Mouse (Mus musculus) hindbrain, embryonic 15.5 days (tissue): ENCODE results near the gene Fhit. TPM values are rescaled to one million over a fixed set of nuclear protein-coding genes. Genes with fewer than 3 reads are reported as not detected.

Experiments used
- ATAC-seq: fragments of 200-750 bp; cut with Nextera tagmentation; 2 replicates; pipeline ENCODE4 v1.8.0; 2017; ENCODE audit warnings: low read depth, moderate number of reproducible peaks, moderate TSS enrichment; ENCODE audit not compliant: low FRiP score
- H3K27ac ChIP-seq: fragments of 300-500 bp; sonication (generic); replicated peaks from 2 replicates; pipeline ENCODE4 v1.5.1; 2015; ENCODE audit warnings: mild to moderate bottlenecking, inconsistent platforms
- H3K27me3 ChIP-seq: fragments of 300-500 bp; sonication (generic); 2 replicates; pipeline ENCODE4 v1.6.1; 2015; ENCODE audit warnings: control low read depth, inconsistent platforms
- H3K36me3 ChIP-seq: fragments of 300-500 bp; sonication (generic); 2 replicates; pipeline ENCODE4 v1.6.1; 2015; ENCODE audit warnings: control low read depth, inconsistent platforms
- H3K4me1 ChIP-seq: fragments of 300-500 bp; sonication (generic); replicated peaks from 2 replicates; pipeline ENCODE4 v1.6.1; 2015; ENCODE audit warnings: control low read depth, inconsistent platforms
- H3K4me2 ChIP-seq: fragments of 300-500 bp; sonication (generic); 2 replicates; pipeline ENCODE4 v1.6.1; 2015; ENCODE audit warnings: moderate library complexity, mild to moderate bottlenecking, inconsistent platforms
- H3K4me3 ChIP-seq: fragments of 300-500 bp; sonication (generic); 2 replicates; pipeline ENCODE4 v1.5.1; 2015; ENCODE audit warnings: mild to moderate bottlenecking, inconsistent platforms
- H3K9ac ChIP-seq: fragments of 300-500 bp; sonication (generic); 2 replicates; pipeline ENCODE4 v1.6.1; 2015; ENCODE audit warnings: inconsistent platforms
- H3K9me3 ChIP-seq: fragments of 300-500 bp; sonication (generic); 2 replicates; pipeline ENCODE4 v1.6.1; 2016; ENCODE audit warnings: control low read depth, inconsistent platforms
- WGBS: fragments of 180-500 bp; shearing (Covaris S2); methylation state at CpG from one replicate; pipeline ENCODE4 v1.1.7; 2015; 5-methylcytosine and 5-hydroxymethylcytosine counted together
- polyA plus RNA-seq: library from polyadenylated mRNA; unstranded; fragments of >200 nt; fragmentation: Nextera tagmentation; extraction: Ambion mirVana; gene quantifications from 2 replicates; pipeline ENCODE4 v1.2.1, GENCODE M21; 2015

The Fhit gene
- polyA plus RNA-seq, 1 experiment from 2014 or later, result 9.2 TPM

DNA sequence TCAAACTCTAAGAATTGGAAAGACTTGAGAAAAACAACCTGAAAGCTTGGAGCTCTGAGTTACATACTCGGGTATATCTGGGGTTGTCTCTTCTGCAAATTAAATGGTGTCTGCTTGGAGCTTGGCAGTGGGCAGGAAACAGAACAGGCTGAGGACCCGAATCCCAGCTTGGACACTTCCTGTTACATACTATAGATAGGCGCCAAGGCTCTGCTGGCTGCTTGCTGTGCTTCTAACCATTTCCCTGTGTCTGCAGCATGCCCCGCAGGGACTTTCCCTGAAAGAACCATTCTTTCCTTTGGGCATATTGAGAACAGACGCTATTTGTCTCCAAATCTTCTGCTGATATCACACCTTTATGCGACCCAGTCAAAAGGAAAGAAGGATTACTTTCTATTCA lies 1606.0 kb downstream of the Fhit start:
- 55% methylated on average over 6 of the region's 6 CpGs for WGBS
- peaks cover 9% of the 10 kb centered on the region for H3K4me1 ChIP-seq
- H3K4me3 ChIP-seq, result no peak overlapping the region
- no peaks in the 10 kb centered on the region for H3K36me3 ChIP-seq
- no peak overlapping the region for H3K4me2 ChIP-seq
- no peak overlapping the region for H3K9ac ChIP-seq
- no peak for ATAC-seq
- no peak overlapping the region for H3K27ac ChIP-seq
- H3K9me3 ChIP-seq, result no peaks in the 10 kb centered on the region
- no peaks in the 10 kb centered on the region for H3K27me3 ChIP-seq

DNA sequence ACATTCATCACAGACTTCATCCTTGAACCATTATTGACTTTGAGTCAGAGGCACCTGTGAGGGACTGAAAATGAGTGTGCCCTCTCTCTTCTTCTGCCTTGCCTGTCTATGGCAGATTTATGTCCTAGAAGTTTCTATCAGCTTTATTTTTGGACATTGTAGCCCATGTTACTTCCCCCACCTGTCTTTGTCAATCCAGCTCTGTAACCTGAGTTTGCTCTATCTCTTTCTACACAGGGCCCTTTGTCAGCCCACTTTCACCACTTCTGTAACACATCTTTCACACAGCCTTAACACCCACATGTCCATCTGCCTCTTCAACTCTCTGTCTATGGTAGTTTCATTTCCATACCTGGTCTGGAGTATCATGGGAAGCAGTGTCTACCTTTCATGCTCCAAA lies 1609.7 kb downstream of the Fhit start:
- H3K9ac ChIP-seq, result no peak overlapping the region
- no peak overlapping the region for H3K27ac ChIP-seq
- no peaks in the 10 kb centered on the region for H3K27me3 ChIP-seq
- H3K4me3 ChIP-seq, result no peak overlapping the region
- H3K4me1 ChIP-seq, result peaks cover 9% of the 10 kb centered on the region
- H3K36me3 ChIP-seq, result no peaks in the 10 kb centered on the region
- H3K4me2 ChIP-seq, result no peak overlapping the region
- ATAC-seq, result no peak
- no peaks in the 10 kb centered on the region for H3K9me3 ChIP-seq

DNA sequence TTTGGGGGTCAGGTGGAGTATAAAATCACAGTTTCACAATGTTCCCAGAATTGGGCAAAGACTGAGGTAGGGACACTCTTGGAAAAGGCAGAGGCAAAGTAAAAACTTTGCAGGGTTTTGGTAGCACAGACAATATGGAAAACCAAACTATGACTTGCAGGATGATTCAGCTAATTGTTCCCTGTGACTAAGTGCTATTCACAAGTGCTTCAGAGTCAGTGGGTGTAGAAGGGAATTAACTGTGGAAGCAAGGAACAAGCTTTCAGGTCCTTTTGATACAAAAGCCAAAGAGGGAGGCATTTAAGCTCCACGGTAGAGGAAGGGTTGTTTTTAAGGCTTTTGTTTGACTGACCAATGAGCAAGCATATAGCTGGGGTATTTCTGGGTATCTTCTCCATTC lies 1613.9 kb downstream of the Fhit start:
- Histone ChIP-seq H3K27me3 (no peaks in the 10 kb centered on the region), H3K9ac (no peak overlapping the region), H3K27ac (no peak overlapping the region), H3K4me1 (no peaks in the 10 kb centered on the region), H3K9me3 (no peaks in the 10 kb centered on the region), H3K4me3 (no peak overlapping the region), H3K4me2 (no peak overlapping the region), H3K36me3 (no peaks in the 10 kb centered on the region)
- no peak for ATAC-seq
- WGBS, result 67% methylated on average over 1 of the region's 1 CpGs

DNA sequence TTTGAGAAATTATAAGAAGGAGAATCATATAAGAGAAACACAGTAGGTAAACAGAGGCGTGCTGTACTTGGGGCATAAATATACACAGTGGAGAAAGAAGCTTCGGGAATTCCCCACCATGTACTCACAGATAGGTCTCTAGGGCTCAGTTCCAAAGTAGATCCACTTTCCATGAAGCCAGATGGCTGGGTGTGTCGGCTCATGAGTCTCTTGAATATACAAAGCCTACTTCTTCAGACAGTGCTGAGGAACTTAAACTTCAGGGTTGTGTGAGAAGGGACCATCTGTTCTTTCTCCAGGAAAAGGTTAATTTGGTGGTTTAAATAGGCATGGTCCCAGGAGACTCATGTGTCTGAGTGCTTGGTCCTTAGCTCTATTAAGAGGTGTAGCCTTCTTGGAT lies 1617.5 kb downstream of the Fhit start:
- no peak overlapping the region for H3K4me3 ChIP-seq
- no peak overlapping the region for H3K27ac ChIP-seq
- no peaks in the 10 kb centered on the region for H3K9me3 ChIP-seq
- no peak overlapping the region for H3K9ac ChIP-seq
- no peaks in the 10 kb centered on the region for H3K27me3 ChIP-seq
- no peak overlapping the region for H3K4me2 ChIP-seq
- 81% methylated on average over 3 of the region's 3 CpGs for WGBS
- no peak for ATAC-seq
- H3K36me3 ChIP-seq, result no peaks in the 10 kb centered on the region
- no peaks in the 10 kb centered on the region for H3K4me1 ChIP-seq

DNA sequence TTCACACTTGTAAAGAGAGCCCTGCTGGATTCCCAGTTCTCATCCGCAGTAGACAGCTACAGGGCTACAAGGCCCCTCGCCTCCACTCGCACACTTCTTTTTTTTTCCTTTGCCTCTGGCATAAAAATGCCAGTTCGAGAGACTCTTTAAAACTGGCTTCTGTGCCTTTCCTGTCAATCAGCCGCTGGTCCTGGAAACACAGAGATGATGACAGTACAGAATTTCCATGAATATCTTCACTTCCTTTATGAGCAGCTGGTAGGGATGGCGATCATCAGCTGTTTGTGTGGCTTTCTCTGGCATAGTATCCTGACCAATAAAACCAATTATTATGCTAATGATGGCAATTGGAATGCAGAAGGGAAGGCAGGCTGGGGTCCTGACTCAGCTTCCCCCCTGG lies 1626.3 kb downstream of the Fhit start:
- Histone ChIP-seq H3K9me3 (no peaks in the 10 kb centered on the region), H3K27me3 (no peaks in the 10 kb centered on the region), H3K4me3 (no peak overlapping the region), H3K36me3 (no peaks in the 10 kb centered on the region), H3K4me2 (no peak overlapping the region), H3K27ac (no peak overlapping the region), H3K9ac (no peak overlapping the region), H3K4me1 (no peaks in the 10 kb centered on the region)
- ATAC-seq, result no peak
- 46% methylated on average over 6 of the region's 6 CpGs for WGBS

DNA sequence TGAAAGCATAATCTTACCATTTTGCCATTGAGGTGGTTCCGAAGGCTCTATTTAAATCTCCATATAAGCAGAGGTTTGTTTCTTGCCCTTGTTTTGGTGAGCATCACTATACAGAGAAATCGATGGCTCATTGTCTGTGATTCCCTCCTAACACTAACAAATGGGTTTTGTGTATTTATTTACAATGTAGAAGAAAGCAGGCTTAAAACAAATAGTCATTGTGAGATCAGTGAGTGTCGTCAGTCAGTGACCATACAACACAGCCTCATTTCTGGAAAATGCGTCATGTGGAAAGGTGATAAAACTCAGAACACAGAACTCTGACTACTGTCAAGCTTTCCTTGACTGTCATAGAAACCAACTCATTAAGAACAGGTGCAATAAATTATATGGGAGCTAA lies 1632.6 kb downstream of the Fhit start:
- H3K36me3 ChIP-seq, result no peaks in the 10 kb centered on the region
- H3K9ac ChIP-seq, result no peak overlapping the region
- 88% methylated on average over 4 of the region's 4 CpGs for WGBS
- H3K27me3 ChIP-seq, result no peaks in the 10 kb centered on the region
- no peak overlapping the region for H3K4me3 ChIP-seq
- no peak overlapping the region for H3K4me2 ChIP-seq
- H3K4me1 ChIP-seq, result no peaks in the 10 kb centered on the region
- ATAC-seq, result no peak
- no peak overlapping the region for H3K27ac ChIP-seq
- no peaks in the 10 kb centered on the region for H3K9me3 ChIP-seq

DNA sequence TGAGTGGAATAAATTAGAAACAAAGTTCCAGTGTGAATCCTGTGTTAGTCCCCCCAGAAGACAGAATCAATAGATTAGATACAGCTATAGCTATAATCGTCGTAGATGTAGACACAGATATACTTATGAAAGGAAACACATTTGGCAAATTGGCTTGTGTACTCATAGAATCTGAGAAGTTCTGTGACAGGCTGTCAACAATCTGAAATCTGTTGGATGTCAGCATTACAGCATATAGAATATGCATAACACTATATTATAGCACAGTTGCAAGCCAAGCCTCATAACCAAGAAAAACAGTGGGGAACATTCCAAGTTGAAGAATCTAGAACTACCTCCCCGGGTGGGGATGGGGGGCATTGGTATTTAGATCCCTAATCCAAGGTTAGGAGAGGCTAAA lies 1635.7 kb downstream of the Fhit start:
- H3K27me3 ChIP-seq, result no peaks in the 10 kb centered on the region
- H3K4me1 ChIP-seq, result no peaks in the 10 kb centered on the region
- no peak overlapping the region for H3K4me2 ChIP-seq
- 90% methylated on average over 3 of the region's 3 CpGs for WGBS
- H3K4me3 ChIP-seq, result no peak overlapping the region
- ATAC-seq, result no peak
- no peaks in the 10 kb centered on the region for H3K9me3 ChIP-seq
- no peak overlapping the region for H3K9ac ChIP-seq
- no peak overlapping the region for H3K27ac ChIP-seq
- no peaks in the 10 kb centered on the region for H3K36me3 ChIP-seq

DNA sequence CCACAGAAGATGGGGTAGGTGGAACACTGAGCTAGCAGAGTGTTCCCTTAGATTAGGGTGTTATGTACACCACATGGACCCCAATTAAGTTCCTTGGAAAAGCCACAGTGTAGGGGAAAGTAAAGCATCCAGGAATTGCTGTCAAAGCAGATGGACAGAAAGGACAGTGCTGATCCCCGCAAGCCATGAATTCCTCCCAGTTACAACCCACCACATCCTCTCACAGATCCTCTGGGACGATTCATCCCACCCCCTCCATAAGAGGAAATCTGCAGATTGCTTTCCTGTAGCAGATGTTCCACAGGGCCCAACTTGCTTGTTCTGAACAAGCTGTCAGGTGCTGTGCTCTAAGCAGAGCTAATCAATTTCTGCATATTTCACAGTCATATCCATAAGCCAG lies 1644.2 kb downstream of the Fhit start:
- Histone ChIP-seq H3K4me3 (no peak overlapping the region), H3K27me3 (no peaks in the 10 kb centered on the region), H3K9ac (no peak overlapping the region), H3K36me3 (no peaks in the 10 kb centered on the region), H3K4me2 (no peak overlapping the region), H3K27ac (no peak overlapping the region), H3K4me1 (no peaks in the 10 kb centered on the region), H3K9me3 (no peaks in the 10 kb centered on the region)
- 84% methylated on average over 2 of the region's 2 CpGs for WGBS
- ATAC-seq, result no peak

DNA sequence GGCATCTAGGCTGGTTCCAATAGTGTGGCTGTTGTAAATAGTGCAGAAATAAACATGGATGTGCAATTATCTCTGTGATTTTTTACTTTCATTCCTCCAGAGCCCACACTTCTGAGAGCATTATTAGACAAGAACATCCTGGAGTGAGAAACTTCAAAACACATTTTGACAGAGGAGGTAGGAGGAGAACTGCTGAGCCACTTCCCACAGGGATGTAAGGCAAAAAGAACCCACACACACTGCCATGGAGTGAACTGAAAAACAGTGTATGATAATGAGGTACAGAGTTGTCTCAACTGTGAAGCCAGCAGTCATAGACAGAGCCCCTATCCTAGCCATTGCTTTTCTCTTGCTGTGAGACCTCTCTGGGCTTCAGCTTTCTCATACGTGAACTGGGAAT lies 1652.2 kb downstream of the Fhit start:
- Histone ChIP-seq H3K27me3 (no peaks in the 10 kb centered on the region), H3K9me3 (no peaks in the 10 kb centered on the region), H3K27ac (no peak overlapping the region), H3K4me1 (no peaks in the 10 kb centered on the region), H3K4me2 (no peak overlapping the region), H3K4me3 (no peak overlapping the region), H3K36me3 (no peaks in the 10 kb centered on the region), H3K9ac (no peak overlapping the region)
- ATAC-seq, result no peak
- WGBS, result 79% methylated on average over 1 of the region's 1 CpGs

Other genes starting within 250 kb of the Fhit start
- gene Gm3839, start 194.7 kb upstream of the Fhit start, polyA plus RNA-seq, result 0.62 and 1.2 TPM in 2 replicates